Mouse (Mus musculus) MEL (cell line): ENCODE measurements around the gene Golga4. TPM values are rescaled to one million over a fixed set of nuclear protein-coding genes. Genes with fewer than 3 reads are reported as not detected.

Source experiments
- DNase-seq: peaks from one replicate; pipeline ENCODE4 v3.0.0; 2011; ENCODE audit warnings: low read depth, low spot score
- H3K27ac ChIP-seq: 2 replicates; pipeline ENCODE4 v1.5.1; 2012; ENCODE audit warnings: low read depth, mild to moderate bottlenecking, control low read depth, low read length, moderate library complexity; ENCODE audit not compliant: control insufficient read depth
- H3K27me3 ChIP-seq, 2 experiments: fragments of 150-350 bp in 1 of 2; sonication (generic) in 1 of 2; 2 replicates each; pipeline ENCODE4 v1.6.1; 2012; ENCODE audit warnings: low read length in 2 of 2, mild to moderate bottlenecking in 2 of 2, improper control_type of control experiment in 1 of 2, moderate library complexity in 1 of 2; ENCODE audit not compliant: insufficient read depth in 2 of 2, control insufficient read depth in 1 of 2
- H3K36me3 ChIP-seq, 2 experiments: 2 replicates each; pipeline ENCODE4 v1.6.1; 2012 to 2014; ENCODE audit warnings: low read length in 2 of 2, improper control_type of control experiment in 1 of 2, inconsistent platforms in 1 of 2, mild to moderate bottlenecking in 1 of 2; ENCODE audit not compliant: insufficient read depth in 2 of 2, control insufficient read depth in 1 of 2
- H3K4me1 ChIP-seq, 2 experiments: fragments of 150-350 bp in 1 of 2; sonication (generic) in 1 of 2; 2 replicates each; pipeline ENCODE4 v1.6.1; 2012; ENCODE audit warnings: low read length in 2 of 2, improper control_type of control experiment in 1 of 2, mild to moderate bottlenecking in 1 of 2; ENCODE audit not compliant: insufficient read depth in 2 of 2, control insufficient read depth in 1 of 2
- H3K4me3 ChIP-seq, 2 experiments: fragments of 150-350 bp in 1 of 2; sonication (generic) in 1 of 2; 2 replicates each; pipeline ENCODE4 v1.5.1; 2012; ENCODE audit warnings: low read depth in 2 of 2, low read length in 2 of 2, mild to moderate bottlenecking in 2 of 2, moderate library complexity in 2 of 2, control low read depth in 1 of 2, improper control_type of control experiment in 1 of 2; ENCODE audit not compliant: control insufficient read depth in 1 of 2, insufficient read depth in 1 of 2
- H3K79me2 ChIP-seq: 2 replicates; pipeline ENCODE4 v1.6.1; 2012; ENCODE audit warnings: mild to moderate bottlenecking, low read length, moderate library complexity; ENCODE audit not compliant: control insufficient read depth, poor library complexity, insufficient read depth
- H3K9ac ChIP-seq: 2 replicates; pipeline ENCODE4 v1.6.1; 2012; ENCODE audit warnings: low read depth, mild to moderate bottlenecking, control low read depth, low read length, moderate library complexity; ENCODE audit not compliant: control insufficient read depth, poor library complexity, severe bottlenecking
- H3K9me3 ChIP-seq: fragments of 150-350 bp; sonication (generic); replicated peaks from 2 replicates; pipeline ENCODE4 v1.6.1; 2012; ENCODE audit warnings: mild to moderate bottlenecking, low read length, improper control_type of control experiment, moderate library complexity; ENCODE audit not compliant: insufficient read depth
- CHD1 ChIP-seq: IDR thresholded peaks from 2 replicates; pipeline ENCODE4 v1.6.1; 2012; ENCODE audit warnings: low read depth, mild to moderate bottlenecking, inconsistent platforms, low read length, improper control_type of control experiment
- CTCF ChIP-seq, 3 experiments: IDR thresholded peaks in 2 of 3; conservative IDR thresholded peaks in 1 of 3; 2 replicates each; pipeline ENCODE4 v1.5.1; 2011 to 2012; ENCODE audit warnings: low read length in 3 of 3, low read depth in 2 of 3, mild to moderate bottlenecking in 2 of 3, improper control_type of control experiment in 1 of 3, inconsistent platforms in 1 of 3, mixed read lengths in 1 of 3, moderate library complexity in 1 of 3; ENCODE audit not compliant: control insufficient read depth in 1 of 3, insufficient read depth in 1 of 3, poor library complexity in 1 of 3, severe bottlenecking in 1 of 3
- ELF1 ChIP-seq: IDR thresholded peaks from 2 replicates; pipeline ENCODE4 v1.6.1; 2014; ENCODE audit warnings: low read depth, mild to moderate bottlenecking, inconsistent platforms, low read length, improper control_type of control experiment, moderate library complexity
- EP300 ChIP-seq, 2 experiments: IDR thresholded peaks; 2 replicates each; pipeline ENCODE4 v1.6.1; 2011; ENCODE audit warnings: improper control_type of control experiment in 2 of 2, low read length in 2 of 2, low read depth in 1 of 2, mild to moderate bottlenecking in 1 of 2
- ETS1 ChIP-seq: IDR thresholded peaks from 2 replicates; pipeline ENCODE4 v1.6.1; 2012; ENCODE audit warnings: low read depth, mild to moderate bottlenecking, inconsistent platforms, low read length, improper control_type of control experiment, moderate library complexity
- GABPA ChIP-seq: IDR thresholded peaks from 2 replicates; pipeline ENCODE4 v1.6.1; 2012; ENCODE audit warnings: low read depth, mild to moderate bottlenecking, inconsistent platforms, low read length, improper control_type of control experiment, moderate library complexity
- GATA1 ChIP-seq: IDR thresholded peaks from 2 replicates; pipeline ENCODE4 v1.6.1; 2011; ENCODE audit warnings: low read depth, low read length, improper control_type of control experiment
- HCFC1 ChIP-seq: IDR thresholded peaks from 2 replicates; pipeline ENCODE4 v1.6.1; 2012; ENCODE audit warnings: low read depth, mild to moderate bottlenecking, inconsistent platforms, low read length, improper control_type of control experiment, moderate library complexity
- JUND ChIP-seq: IDR thresholded peaks from 2 replicates; pipeline ENCODE4 v1.6.1; 2011; ENCODE audit warnings: low read depth, mild to moderate bottlenecking, improper control_type of control experiment, low read length
- KAT2A ChIP-seq: conservative IDR thresholded peaks from 2 replicates; pipeline ENCODE4 v1.6.1; 2012; ENCODE audit warnings: low read depth, low read length, improper control_type of control experiment, inconsistent platforms
- MAFK ChIP-seq: IDR thresholded peaks from 2 replicates; pipeline ENCODE4 v1.6.1; 2011; ENCODE audit warnings: low read depth, mild to moderate bottlenecking, low read length, improper control_type of control experiment, borderline replicate concordance
- MAZ ChIP-seq: IDR thresholded peaks from 2 replicates; pipeline ENCODE4 v1.6.1; 2012; ENCODE audit warnings: low read depth, mild to moderate bottlenecking, inconsistent platforms, low read length, improper control_type of control experiment
- MEF2A ChIP-seq: IDR thresholded peaks from 2 replicates; pipeline ENCODE4 v1.6.1; 2014; ENCODE audit warnings: low read depth, mild to moderate bottlenecking, inconsistent platforms, low read length, improper control_type of control experiment; ENCODE audit not compliant: poor library complexity, insufficient replicate concordance, severe bottlenecking; ENCODE audit errors: extremely low read depth
- MXI1 ChIP-seq: IDR thresholded peaks from 2 replicates; pipeline ENCODE4 v1.6.1; 2011; ENCODE audit warnings: mild to moderate bottlenecking, low read depth, low read length, improper control_type of control experiment
- MYB ChIP-seq: IDR thresholded peaks from 2 replicates; pipeline ENCODE4 v1.6.1; 2011; ENCODE audit warnings: mild to moderate bottlenecking, low read depth, low read length, improper control_type of control experiment
- NRF1 ChIP-seq: IDR thresholded peaks from 2 replicates; pipeline ENCODE4 v1.6.1; 2014; ENCODE audit warnings: low read depth, mild to moderate bottlenecking, inconsistent platforms, low read length, improper control_type of control experiment, moderate library complexity; ENCODE audit not compliant: poor library complexity, insufficient read depth, severe bottlenecking
- POLR2A ChIP-seq, 2 experiments: IDR thresholded peaks; 2 replicates each; pipeline ENCODE4 v1.6.1; 2011 to 2012; ENCODE audit warnings: low read length in 2 of 2, mild to moderate bottlenecking in 2 of 2, control low read depth in 1 of 2, improper control_type of control experiment in 1 of 2, low read depth in 1 of 2, moderate library complexity in 1 of 2; ENCODE audit not compliant: control insufficient read depth in 1 of 2, insufficient read depth in 1 of 2, poor library complexity in 1 of 2
- POLR2AphosphoS5 ChIP-seq: IDR thresholded peaks from 2 replicates; pipeline ENCODE4 v1.6.1; 2012; ENCODE audit warnings: low read depth, borderline replicate concordance, mild to moderate bottlenecking, inconsistent platforms, low read length, moderate library complexity, mixed read lengths
- RAD21 ChIP-seq: IDR thresholded peaks from 2 replicates; pipeline ENCODE4 v1.6.1; 2011; ENCODE audit warnings: mild to moderate bottlenecking, low read depth, low read length, improper control_type of control experiment
- SIN3A ChIP-seq: IDR thresholded peaks from 2 replicates; pipeline ENCODE4 v1.6.1; 2012; ENCODE audit warnings: low read length, improper control_type of control experiment, inconsistent platforms
- SMC3 ChIP-seq: IDR thresholded peaks from 2 replicates; pipeline ENCODE4 v1.6.1; 2011; ENCODE audit warnings: low read depth, low read length, improper control_type of control experiment
- TAL1 ChIP-seq: IDR thresholded peaks from 2 replicates; pipeline ENCODE4 v1.6.1; 2012; ENCODE audit warnings: mild to moderate bottlenecking, inconsistent platforms, low read length, moderate library complexity, mixed read lengths
- TBP ChIP-seq: IDR thresholded peaks from 2 replicates; pipeline ENCODE4 v1.8.0; 2011; ENCODE audit warnings: low read depth, low read length, improper control_type of control experiment
- TCF12 ChIP-seq: IDR thresholded peaks from 2 replicates; pipeline ENCODE4 v1.6.1; 2014; ENCODE audit warnings: low read depth, mild to moderate bottlenecking, inconsistent platforms, low read length, improper control_type of control experiment, moderate library complexity
- UBTF ChIP-seq: IDR thresholded peaks from 2 replicates; pipeline ENCODE4 v1.6.1; 2012; ENCODE audit warnings: low read depth, mild to moderate bottlenecking, inconsistent platforms, low read length, improper control_type of control experiment, moderate library complexity, borderline replicate concordance; ENCODE audit not compliant: insufficient read depth
- polyA plus RNA-seq, 2 experiments: library from polyadenylated mRNA; stranded (reverse) in 1 of 2; unstranded in 1 of 2; fragments of >175 nt in 1 of 2; fragments of >200 nt in 1 of 2; gene quantifications; 2 replicates each; pipeline versions ENCODE4 v1.2.1 to v1.2.4; 2012; ENCODE audit warnings: low replicate concordance in 2 of 2, low read depth in 1 of 2; ENCODE audit not compliant: insufficient read length in 2 of 2, insufficient read depth in 1 of 2, missing spikeins in 1 of 2
- total RNA-seq: library from RNA; depleted of rRNA; stranded (reverse); fragments of 300-350 nt; gene quantifications from 2 replicates; pipeline ENCODE4 v1.2.3, GENCODE M21; 2012

Gene Golga4
- total and polyA plus RNA-seq, 3 experiments = 29.8 to 465 (median 38.9) TPM

GRCm38 (mm10) chr9:118469272-118469671, 36.8 kb upstream of the Golga4 start:
- Histone ChIP-seq H3K27ac (no peak overlapping the region), H3K4me1 (no peaks in the 10 kb centered on the region), H3K9me3 (no peaks in the 10 kb centered on the region), H3K27me3 (no peaks in the 10 kb centered on the region), H3K36me3 (no peaks in the 10 kb centered on the region), H3K79me2 (no peaks in the 10 kb centered on the region), H3K9ac (no peak overlapping the region), H3K4me3 (no peak overlapping the region)
- TF ChIP-seq POLR2A (IDR thresholded peaks at IDR 0.05; ENCODE audit: control insufficient read depth in 1 of 2, insufficient read depth in 1 of 2, low read depth in 1 of 2, low read length in 2 of 2, poor library complexity in 1 of 2) (no peak), ELF1 (no peak), TBP (no peak), MAZ (no peak), MAFK (no peak), TCF12 (no peak), MEF2A (no peak), POLR2AphosphoS5 (no peak), CHD1 (no peak), RAD21 (no peak), JUND (no peak), ETS1 (no peak), SMC3 (no peak), SIN3A (no peak), KAT2A (no peak), GATA1 (no peak)
- no peak for DNase-seq

- Histone ChIP-seq H3K79me2 (no peaks in the 10 kb centered on the region), H3K9me3 (no peaks in the 10 kb centered on the region), H3K36me3 (no peaks in the 10 kb centered on the region), H3K4me1 (no peaks in the 10 kb centered on the region), H3K27ac (no peak overlapping the region), H3K4me3 (no peak overlapping the region), H3K9ac (no peak overlapping the region), H3K27me3 (no peaks in the 10 kb centered on the region; a peak in 1 of 4 replicates)
- no peak for DNase-seq
- TF ChIP-seq MYB (no peak), TCF12 (no peak), NRF1 (no peak), JUND (no peak), EP300 (IDR thresholded peaks at IDR 0.05; ENCODE audit: low read depth in 1 of 2, low read length in 2 of 2) (no peak), UBTF (no peak), HCFC1 (no peak), MAFK (no peak), CTCF (IDR thresholded peaks at IDR 0.05 in 2 of 3, conservative IDR thresholded peaks at IDR 0.05 in 1 of 3; ENCODE audit: control insufficient read depth in 1 of 3, insufficient read depth in 1 of 3, low read depth in 2 of 3, low read length in 3 of 3, poor library complexity in 1 of 3, severe bottlenecking in 1 of 3) (no peak), CHD1 (no peak), MXI1 (no peak), GABPA (no peak), GATA1 (no peak), TAL1 (no peak)
Measured at GRCm38 (mm10) chr9:118471296-118471695, 34.8 kb upstream of the Golga4 start.
